Mouse (Mus musculus) thymus, adult 2 months (tissue): Measurements from ENCODE around the gene Ccdc120.

ENCODE experiments used
- CTCF ChIP-seq: fragments of 200-500 bp; IDR thresholded peaks from 2 replicates; pipeline ENCODE4 v1.5.1; 2012; ENCODE audit warnings: mild to moderate bottlenecking, control low read depth, low read length, moderate library complexity, borderline replicate concordance; ENCODE audit not compliant: control insufficient read depth, poor library complexity, insufficient read depth; ENCODE audit errors: extremely low read depth
- POLR2A ChIP-seq: fragments of 200-500 bp; IDR thresholded peaks from 2 replicates; pipeline ENCODE4 v1.6.1; 2012; ENCODE audit warnings: mild to moderate bottlenecking, low read length, control low read depth, moderate library complexity; ENCODE audit not compliant: control insufficient read depth, poor library complexity, insufficient read depth; ENCODE audit errors: extremely low read depth

GRCm38 (mm10) chrX:7778450-7779244, 27.9 kb upstream of the Ccdc120 start:
- TF ChIP-seq CTCF: no peak
- no peak for TF ChIP-seq POLR2A
